Mouse (Mus musculus) CD4-positive helper T cell, adult 2 months (primary cell): ENCODE results near the gene Itpr3.

Experiments
- DNase-seq: peaks from one replicate; pipeline ENCODE4 v3.0.0-alpha.2; 2012; ENCODE audit warnings: low read depth, missing footprints, low spot score

Gene Itpr3

GRCm38 (mm10) chr17:27056812-27057516, at the start of gene Itpr3:
Gene Itpr3 (plus strand): TSS chr17:27057304.
- DNase-seq, result peak; percentile 91

GRCm38 (mm10) chr17:27008277-27008676, 48.8 kb upstream of the Itpr3 start:
- no peak for DNase-seq

- no peak for DNase-seq
Observed at GRCm38 (mm10) chr17:27011167-27011566, 45.9 kb upstream of the Itpr3 start.

GRCm38 (mm10) chr17:27011998-27012672, 45.0 kb upstream of the Itpr3 start:
- peak; percentile 83 for DNase-seq

GRCm38 (mm10) chr17:27012909-27013308, 44.2 kb upstream of the Itpr3 start:
- peak; percentile 26 for DNase-seq

GRCm38 (mm10) chr17:27017564-27018499, 39.3 kb upstream of the Itpr3 start:
- peak; percentile 93 for DNase-seq

- DNase-seq, result no peak
Observed at GRCm38 (mm10) chr17:27018555-27019196, 38.4 kb upstream of the Itpr3 start.

- no peak for DNase-seq
Observed at GRCm38 (mm10) chr17:27021076-27021475, 36.0 kb upstream of the Itpr3 start.

- DNase-seq, result no peak
Observed at GRCm38 (mm10) chr17:27021736-27022135, 35.4 kb upstream of the Itpr3 start.

- no peak for DNase-seq
Observed at GRCm38 (mm10) chr17:27023342-27023741, 33.8 kb upstream of the Itpr3 start.

GRCm38 (mm10) chr17:27025326-27025902, 31.7 kb upstream of the Itpr3 start:
- DNase-seq, result no peak

- no peak for DNase-seq
Observed at GRCm38 (mm10) chr17:27025951-27026350, 31.2 kb upstream of the Itpr3 start.

GRCm38 (mm10) chr17:27027460-27028283, 29.4 kb upstream of the Itpr3 start:
- DNase-seq, result peak; percentile 88

- peak; percentile 88 for DNase-seq
Observed at GRCm38 (mm10) chr17:27028284-27028795, 28.8 kb upstream of the Itpr3 start.

- peak; percentile 26 for DNase-seq
Observed at GRCm38 (mm10) chr17:27028909-27029308, 28.2 kb upstream of the Itpr3 start, which contains the start of gene Bak1. Gene Bak1 (minus strand): TSS chr17:27029009.

GRCm38 (mm10) chr17:27029431-27029830, 27.7 kb upstream of the Itpr3 start:
- no peak for DNase-seq

GRCm38 (mm10) chr17:27030896-27031295, 26.2 kb upstream of the Itpr3 start:
- no peak for DNase-seq

- DNase-seq, result no peak
Observed at GRCm38 (mm10) chr17:27032328-27032727, 24.8 kb upstream of the Itpr3 start.

GRCm38 (mm10) chr17:27032869-27033268, 24.2 kb upstream of the Itpr3 start:
- peak; percentile 64 for DNase-seq

GRCm38 (mm10) chr17:27036465-27036864, 20.6 kb upstream of the Itpr3 start:
- DNase-seq, result no peak
